Mouse (Mus musculus): Measurements from ENCODE around the gene Sv2a. TPM values are rescaled to one million over a fixed set of nuclear protein-coding genes. Genes with fewer than 3 reads are reported as not detected.

Gene Sv2a
- 12.9 and 13.6 TPM in 2 replicates for polyA plus RNA-seq (2015; fragmentation: Nextera tagmentation; extraction: Ambion mirVana)

DNA sequence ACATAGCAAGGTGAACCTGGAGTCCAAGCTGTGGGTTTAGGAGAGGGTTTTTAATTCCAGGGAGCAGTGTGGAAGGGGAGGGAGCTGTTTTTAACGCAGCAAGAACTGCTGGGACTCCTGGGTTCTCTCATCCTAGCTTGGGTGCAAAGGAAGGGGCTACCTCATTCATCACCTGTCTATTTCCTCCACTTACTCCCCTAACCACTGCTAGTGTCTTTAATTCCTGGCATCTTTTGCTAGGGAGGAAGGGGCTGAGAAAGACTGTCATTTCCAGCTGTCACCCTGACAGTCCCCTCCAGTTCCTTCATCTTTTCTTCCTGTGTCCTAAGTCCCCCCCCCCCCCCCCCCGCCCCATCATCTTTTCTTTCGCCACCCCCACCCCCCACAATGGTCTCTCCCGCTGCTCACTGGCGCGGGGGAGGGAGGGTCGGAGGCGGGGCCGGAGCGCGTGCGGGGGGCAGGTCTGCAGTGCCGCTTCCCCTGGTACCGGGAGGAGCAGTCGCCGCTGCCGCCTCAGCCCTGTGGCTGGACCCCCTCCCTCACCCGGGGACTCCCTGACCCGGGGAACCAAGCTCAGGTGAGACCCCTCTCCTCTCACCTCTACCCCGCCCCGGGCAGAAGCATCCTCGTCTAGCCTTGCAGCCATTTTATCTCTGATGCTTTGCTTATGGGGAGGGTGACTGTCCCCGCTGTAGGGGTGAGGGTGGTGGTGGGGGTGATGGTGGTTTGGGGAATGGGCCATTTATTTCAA, at the start of gene Sv2a:
TSS of gene Sv2a (plus strand) at position 425 of the 751 bp plus-strand sequence.
- H3K4me2 ChIP-seq = peak within 1 kb of the TSS; percentile 84
- WGBS = under 1% methylated on average over 10 of the region's 23 CpGs
- ATAC-seq (replicated peaks; ENCODE audit: insufficient number of reproducible peaks, insufficient read depth, low FRiP score, low read depth) = peak; percentile 29; the same call in 1 of the 2 replicates
- no peaks in the 10 kb centered on the region for H3K27me3 ChIP-seq
- H3K27ac ChIP-seq = peak within 1 kb of the TSS; percentile 93
- peak within 1 kb of the TSS; percentile 70 for H3K4me3 ChIP-seq
- peak within 1 kb of the TSS; percentile 67 for H3K9ac ChIP-seq
- no peaks in the 10 kb centered on the region for H3K9me3 ChIP-seq (replicated peaks)
- peaks cover 27% of the 10 kb centered on the region for H3K36me3 ChIP-seq
- peaks cover 36% of the 10 kb centered on the region for H3K4me1 ChIP-seq (replicated peaks)

GRCm38 (mm10) chr3:96132478-96132877, 48.5 kb upstream of the Sv2a start:
- Histone ChIP-seq H3K4me3 (no peak overlapping the region), H3K36me3 (peaks cover 9% of the 10 kb centered on the region), H3K27ac (no peak overlapping the region), H3K9me3 (replicated peaks) (no peaks in the 10 kb centered on the region), H3K9ac (no peak overlapping the region), H3K4me2 (no peak overlapping the region), H3K27me3 (no peaks in the 10 kb centered on the region), H3K4me1 (replicated peaks) (peaks cover 36% of the 10 kb centered on the region)
- WGBS = 71% methylated on average over 3 of the region's 3 CpGs
- ATAC-seq (replicated peaks; ENCODE audit: insufficient number of reproducible peaks, insufficient read depth, low FRiP score, low read depth) = no peak

DNA sequence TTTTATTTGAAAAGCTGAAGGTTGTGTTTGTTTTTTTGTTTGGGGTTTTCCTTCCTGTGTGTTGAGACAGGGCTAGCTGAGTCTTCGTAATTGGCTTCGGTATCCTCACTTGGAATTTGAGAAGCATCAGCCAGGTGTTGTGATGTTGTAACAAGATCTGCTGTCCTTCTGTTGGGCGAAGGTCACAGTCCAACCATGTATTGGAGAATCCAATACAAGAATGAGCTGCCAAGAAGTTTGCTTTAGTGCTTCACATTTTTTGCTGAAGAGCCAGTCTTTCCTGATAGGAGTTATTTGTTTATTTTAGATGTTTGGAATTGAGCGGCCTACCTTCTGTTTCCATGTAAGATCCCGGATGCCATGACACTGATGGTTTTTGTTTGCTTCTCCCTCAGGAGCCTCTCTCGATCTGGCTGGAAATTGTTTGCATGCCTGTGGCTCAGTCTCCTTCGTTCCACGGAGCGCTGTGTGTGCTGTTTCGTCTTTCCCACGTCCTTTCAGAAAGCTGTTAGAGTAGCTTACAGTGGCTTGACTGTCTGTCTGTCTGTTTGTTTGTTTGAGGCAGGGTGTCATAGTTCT, 47.5 kb upstream of the Sv2a start:
- Histone ChIP-seq H3K9ac (no peak overlapping the region), H3K36me3 (peaks cover 16% of the 10 kb centered on the region), H3K4me2 (no peak overlapping the region), H3K27me3 (no peaks in the 10 kb centered on the region), H3K27ac (0 out of 2 replicates have a peak overlapping the region, but pooled peaks have one; percentile 24), H3K4me1 (replicated peaks) (peaks cover 33% of the 10 kb centered on the region), H3K4me3 (no peak overlapping the region), H3K9me3 (replicated peaks) (no peaks in the 10 kb centered on the region)
- WGBS = 53% methylated on average over 11 of the region's 11 CpGs
- no peak for ATAC-seq (replicated peaks; ENCODE audit: insufficient number of reproducible peaks, insufficient read depth, low FRiP score, low read depth)

GRCm38 (mm10) chr3:96135011-96135410, 45.9 kb upstream of the Sv2a start:
- Histone ChIP-seq H3K36me3 (peaks cover 21% of the 10 kb centered on the region), H3K27ac (no peak overlapping the region), H3K4me3 (no peak overlapping the region), H3K27me3 (no peaks in the 10 kb centered on the region), H3K9me3 (replicated peaks) (no peaks in the 10 kb centered on the region), H3K4me2 (no peak overlapping the region), H3K4me1 (replicated peaks) (peaks cover 21% of the 10 kb centered on the region), H3K9ac (no peak overlapping the region)
- WGBS = 45% methylated on average over 3 of the region's 3 CpGs
- ATAC-seq (replicated peaks; ENCODE audit: insufficient number of reproducible peaks, insufficient read depth, low FRiP score, low read depth) = no peak

GRCm38 (mm10) chr3:96147950-96148349, 33.0 kb upstream of the Sv2a start:
- H3K27me3 ChIP-seq = no peaks in the 10 kb centered on the region
- no peak overlapping the region for H3K9ac ChIP-seq
- no peak overlapping the region for H3K4me3 ChIP-seq
- peaks cover 48% of the 10 kb centered on the region for H3K36me3 ChIP-seq
- ATAC-seq (replicated peaks; ENCODE audit: insufficient number of reproducible peaks, insufficient read depth, low FRiP score, low read depth) = no peak
- no peak overlapping the region for H3K4me2 ChIP-seq
- no peaks in the 10 kb centered on the region for H3K9me3 ChIP-seq (replicated peaks)
- 0 out of 2 replicates have a peak, but pooled peaks cover 2% of the 10 kb centered on the region for H3K4me1 ChIP-seq (replicated peaks)
- 10% methylated on average over 5 of the region's 5 CpGs for WGBS
- no peak overlapping the region for H3K27ac ChIP-seq

GRCm38 (mm10) chr3:96151836-96152235, 29.1 kb upstream of the Sv2a start:
- WGBS = 83% methylated on average over 7 of the region's 7 CpGs
- peaks cover 58% of the 10 kb centered on the region for H3K36me3 ChIP-seq
- H3K27me3 ChIP-seq = no peaks in the 10 kb centered on the region

DNA sequence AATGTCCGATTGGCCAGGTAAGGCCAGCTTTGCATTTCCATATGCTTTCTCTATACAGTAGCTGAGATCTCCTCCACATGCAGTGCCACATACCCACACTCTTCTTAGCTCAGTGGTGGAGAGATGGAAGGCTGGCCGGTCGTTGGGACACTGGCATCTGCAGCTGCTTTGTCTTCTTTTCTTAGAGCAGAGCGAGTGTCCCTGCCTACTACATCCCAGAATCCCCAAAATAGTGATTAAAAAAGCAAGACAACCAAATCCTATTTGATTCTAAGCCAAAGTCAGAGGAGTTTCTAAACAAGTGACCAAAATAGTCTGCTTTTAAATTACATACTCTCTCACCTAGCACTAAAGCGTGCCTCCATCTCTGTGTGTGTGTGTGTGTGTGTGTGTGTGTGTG, 28.3 kb upstream of the Sv2a start:
- H3K27ac ChIP-seq = no peak overlapping the region
- H3K9ac ChIP-seq = no peak overlapping the region
- no peak overlapping the region for H3K4me3 ChIP-seq
- no peaks in the 10 kb centered on the region for H3K9me3 ChIP-seq (replicated peaks)
- no peaks in the 10 kb centered on the region for H3K27me3 ChIP-seq
- 0 out of 2 replicates have a peak, but pooled peaks cover 2% of the 10 kb centered on the region for H3K4me1 ChIP-seq (replicated peaks)
- no peak for ATAC-seq (replicated peaks; ENCODE audit: insufficient number of reproducible peaks, insufficient read depth, low FRiP score, low read depth)
- H3K36me3 ChIP-seq = peaks cover 58% of the 10 kb centered on the region
- 97% methylated on average over 5 of the region's 5 CpGs for WGBS
- no peak overlapping the region for H3K4me2 ChIP-seq

More at GRCm38 (mm10) chr3:96151836-96152235, 29.1 kb upstream of the Sv2a start:
- ATAC-seq (replicated peaks; ENCODE audit: insufficient number of reproducible peaks, insufficient read depth, low FRiP score, low read depth) = no peak
- H3K4me2 ChIP-seq = no peak overlapping the region
- no peak overlapping the region for H3K4me3 ChIP-seq
- H3K4me1 ChIP-seq (replicated peaks) = 0 out of 2 replicates have a peak, but pooled peaks cover 2% of the 10 kb centered on the region
- no peaks in the 10 kb centered on the region for H3K9me3 ChIP-seq (replicated peaks)
- no peak overlapping the region for H3K27ac ChIP-seq
- H3K9ac ChIP-seq = no peak overlapping the region

- no peak overlapping the region for H3K4me3 ChIP-seq
- ATAC-seq (replicated peaks; ENCODE audit: insufficient number of reproducible peaks, insufficient read depth, low FRiP score, low read depth) = no peak
Measured at GRCm38 (mm10) chr3:96155501-96155900, 25.4 kb upstream of the Sv2a start.

GRCm38 (mm10) chr3:96159820-96160219, 21.1 kb upstream of the Sv2a start:
- peaks cover 32% of the 10 kb centered on the region for H3K4me1 ChIP-seq (replicated peaks)
- peaks cover 16% of the 10 kb centered on the region for H3K36me3 ChIP-seq
- H3K4me2 ChIP-seq = peak overlapping the region; percentile 95
- 64% methylated on average over 4 of the region's 4 CpGs for WGBS
- ATAC-seq (replicated peaks; ENCODE audit: insufficient number of reproducible peaks, insufficient read depth, low FRiP score, low read depth) = no peak
- peak overlapping the region; percentile 84 for H3K27ac ChIP-seq
- H3K9ac ChIP-seq = no peak overlapping the region
- H3K27me3 ChIP-seq = no peaks in the 10 kb centered on the region
- peak overlapping the region; percentile 56; the same call in 1 of the 2 replicates for H3K4me3 ChIP-seq
- H3K9me3 ChIP-seq (replicated peaks) = no peaks in the 10 kb centered on the region

More at GRCm38 (mm10) chr3:96155501-96155900, 25.4 kb upstream of the Sv2a start:
- H3K27me3 ChIP-seq = no peaks in the 10 kb centered on the region
- no peak overlapping the region for H3K27ac ChIP-seq
- no peak overlapping the region for H3K4me2 ChIP-seq
- H3K9me3 ChIP-seq (replicated peaks) = no peaks in the 10 kb centered on the region
- 81% methylated on average over 8 of the region's 8 CpGs for WGBS
- H3K4me1 ChIP-seq (replicated peaks) = peaks cover 12% of the 10 kb centered on the region
- H3K9ac ChIP-seq = no peak overlapping the region
- H3K36me3 ChIP-seq = peaks cover 58% of the 10 kb centered on the region

DNA sequence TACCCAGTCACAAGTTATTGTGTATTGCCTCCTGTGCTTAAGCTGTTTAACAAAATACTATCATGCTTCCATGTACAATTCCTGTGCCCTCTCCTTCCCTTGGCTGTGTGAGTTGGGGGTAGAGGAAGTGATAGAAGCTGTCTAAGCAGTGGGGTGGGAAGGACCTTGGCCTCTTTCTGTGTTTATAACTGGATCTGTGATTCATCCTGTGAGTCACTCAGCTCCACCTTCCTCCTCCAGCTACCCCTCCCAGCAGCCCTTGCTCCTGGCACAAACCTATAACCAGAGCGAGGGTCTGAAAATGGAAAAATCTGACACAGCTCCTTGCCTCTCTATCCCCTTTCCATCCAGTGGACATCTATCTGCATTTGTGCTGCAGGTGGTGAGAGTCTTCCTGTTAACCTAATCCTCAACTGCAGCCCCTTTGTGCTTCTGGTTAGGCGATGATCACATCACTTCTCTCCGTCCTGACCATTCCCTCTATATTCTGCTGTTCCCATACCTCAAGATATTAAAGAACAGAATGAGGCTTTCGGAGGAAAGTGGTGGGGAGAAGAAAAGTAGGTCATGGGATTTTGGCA, 20.6 kb upstream of the Sv2a start:
- H3K36me3 ChIP-seq = peaks cover 12% of the 10 kb centered on the region
- H3K9ac ChIP-seq = peak overlapping the region; percentile 70; the same call in 1 of the 2 replicates
- peak; percentile 77 for ATAC-seq (replicated peaks; ENCODE audit: insufficient number of reproducible peaks, insufficient read depth, low FRiP score, low read depth)
- H3K4me3 ChIP-seq = peak overlapping the region; percentile 56
- H3K9me3 ChIP-seq (replicated peaks) = no peaks in the 10 kb centered on the region
- H3K4me2 ChIP-seq = peak overlapping the region; percentile 95
- peak overlapping the region; percentile 84 for H3K27ac ChIP-seq
- H3K4me1 ChIP-seq (replicated peaks) = peaks cover 32% of the 10 kb centered on the region
- H3K27me3 ChIP-seq = no peaks in the 10 kb centered on the region
- WGBS = 34% methylated on average over 4 of the region's 4 CpGs

- Histone ChIP-seq H3K27me3 (no peaks in the 10 kb centered on the region), H3K4me2 (peak overlapping the region; percentile 95), H3K9me3 (replicated peaks) (no peaks in the 10 kb centered on the region), H3K27ac (peak overlapping the region; percentile 84), H3K9ac (peak overlapping the region; percentile 70), H3K4me1 (replicated peaks) (peaks cover 32% of the 10 kb centered on the region), H3K36me3 (peaks cover 5% of the 10 kb centered on the region; the same call in 1 of the 2 replicates), H3K4me3 (peak overlapping the region; percentile 56)
- ATAC-seq (replicated peaks; ENCODE audit: insufficient number of reproducible peaks, insufficient read depth, low FRiP score, low read depth) = peak; percentile 57; the same call in 1 of the 2 replicates
- 2% methylated on average over 12 of the region's 12 CpGs for WGBS
Measured at GRCm38 (mm10) chr3:96160803-96161516, 20.0 kb upstream of the Sv2a start.

Measured in heart, embryonic 15.5 days (tissue).